Mouse (Mus musculus) MEL (cell line): Measurements from ENCODE around the gene Pitpnc1. TPM values are rescaled to one million over a fixed set of nuclear protein-coding genes. Genes with fewer than 3 reads are reported as not detected.
A peak's percentile ranks its signal among the peaks of the same experiment; 100 is the strongest.

Source experiments
- DNase-seq: peaks from one replicate; pipeline ENCODE4 v3.0.0; 2011; ENCODE audit warnings: low read depth, low spot score
- H3K27ac ChIP-seq: 2 replicates; pipeline ENCODE4 v1.5.1; 2012; ENCODE audit warnings: low read depth, mild to moderate bottlenecking, control low read depth, low read length, moderate library complexity; ENCODE audit not compliant: control insufficient read depth
- H3K27me3 ChIP-seq, 2 experiments: fragments of 150-350 bp in 1 of 2; sonication (generic) in 1 of 2; 2 replicates each; pipeline ENCODE4 v1.6.1; 2012; ENCODE audit warnings: low read length in 2 of 2, mild to moderate bottlenecking in 2 of 2, improper control_type of control experiment in 1 of 2, moderate library complexity in 1 of 2; ENCODE audit not compliant: insufficient read depth in 2 of 2, control insufficient read depth in 1 of 2
- H3K36me3 ChIP-seq, 2 experiments: 2 replicates each; pipeline ENCODE4 v1.6.1; 2012 to 2014; ENCODE audit warnings: low read length in 2 of 2, improper control_type of control experiment in 1 of 2, inconsistent platforms in 1 of 2, mild to moderate bottlenecking in 1 of 2; ENCODE audit not compliant: insufficient read depth in 2 of 2, control insufficient read depth in 1 of 2
- H3K4me1 ChIP-seq, 2 experiments: fragments of 150-350 bp in 1 of 2; sonication (generic) in 1 of 2; 2 replicates each; pipeline ENCODE4 v1.6.1; 2012; ENCODE audit warnings: low read length in 2 of 2, improper control_type of control experiment in 1 of 2, mild to moderate bottlenecking in 1 of 2; ENCODE audit not compliant: insufficient read depth in 2 of 2, control insufficient read depth in 1 of 2
- H3K4me3 ChIP-seq, 2 experiments: fragments of 150-350 bp in 1 of 2; sonication (generic) in 1 of 2; 2 replicates each; pipeline ENCODE4 v1.5.1; 2012; ENCODE audit warnings: low read depth in 2 of 2, low read length in 2 of 2, mild to moderate bottlenecking in 2 of 2, moderate library complexity in 2 of 2, control low read depth in 1 of 2, improper control_type of control experiment in 1 of 2; ENCODE audit not compliant: control insufficient read depth in 1 of 2, insufficient read depth in 1 of 2
- H3K79me2 ChIP-seq: 2 replicates; pipeline ENCODE4 v1.6.1; 2012; ENCODE audit warnings: mild to moderate bottlenecking, low read length, moderate library complexity; ENCODE audit not compliant: control insufficient read depth, poor library complexity, insufficient read depth
- H3K9ac ChIP-seq: 2 replicates; pipeline ENCODE4 v1.6.1; 2012; ENCODE audit warnings: low read depth, mild to moderate bottlenecking, control low read depth, low read length, moderate library complexity; ENCODE audit not compliant: control insufficient read depth, poor library complexity, severe bottlenecking
- H3K9me3 ChIP-seq: fragments of 150-350 bp; sonication (generic); replicated peaks from 2 replicates; pipeline ENCODE4 v1.6.1; 2012; ENCODE audit warnings: mild to moderate bottlenecking, low read length, improper control_type of control experiment, moderate library complexity; ENCODE audit not compliant: insufficient read depth
- BHLHE40 ChIP-seq: IDR thresholded peaks from 2 replicates; pipeline ENCODE4 v1.6.1; 2012; ENCODE audit warnings: low read depth, mild to moderate bottlenecking, inconsistent platforms, low read length, improper control_type of control experiment, borderline replicate concordance
- CHD2 ChIP-seq: IDR thresholded peaks from 2 replicates; pipeline ENCODE4 v1.6.1; 2011; ENCODE audit warnings: low read length, improper control_type of control experiment
- CTCF ChIP-seq, 3 experiments: IDR thresholded peaks in 2 of 3; conservative IDR thresholded peaks in 1 of 3; 2 replicates each; pipeline ENCODE4 v1.5.1; 2011 to 2012; ENCODE audit warnings: low read length in 3 of 3, low read depth in 2 of 3, mild to moderate bottlenecking in 2 of 3, improper control_type of control experiment in 1 of 3, inconsistent platforms in 1 of 3, mixed read lengths in 1 of 3, moderate library complexity in 1 of 3; ENCODE audit not compliant: control insufficient read depth in 1 of 3, insufficient read depth in 1 of 3, poor library complexity in 1 of 3, severe bottlenecking in 1 of 3
- ELF1 ChIP-seq: IDR thresholded peaks from 2 replicates; pipeline ENCODE4 v1.6.1; 2014; ENCODE audit warnings: low read depth, mild to moderate bottlenecking, inconsistent platforms, low read length, improper control_type of control experiment, moderate library complexity
- HCFC1 ChIP-seq: IDR thresholded peaks from 2 replicates; pipeline ENCODE4 v1.6.1; 2012; ENCODE audit warnings: low read depth, mild to moderate bottlenecking, inconsistent platforms, low read length, improper control_type of control experiment, moderate library complexity
- KAT2A ChIP-seq: conservative IDR thresholded peaks from 2 replicates; pipeline ENCODE4 v1.6.1; 2012; ENCODE audit warnings: low read depth, low read length, improper control_type of control experiment, inconsistent platforms
- MAFK ChIP-seq: IDR thresholded peaks from 2 replicates; pipeline ENCODE4 v1.6.1; 2011; ENCODE audit warnings: low read depth, mild to moderate bottlenecking, low read length, improper control_type of control experiment, borderline replicate concordance
- MEF2A ChIP-seq: IDR thresholded peaks from 2 replicates; pipeline ENCODE4 v1.6.1; 2014; ENCODE audit warnings: low read depth, mild to moderate bottlenecking, inconsistent platforms, low read length, improper control_type of control experiment; ENCODE audit not compliant: poor library complexity, insufficient replicate concordance, severe bottlenecking; ENCODE audit errors: extremely low read depth
- MXI1 ChIP-seq: IDR thresholded peaks from 2 replicates; pipeline ENCODE4 v1.6.1; 2011; ENCODE audit warnings: mild to moderate bottlenecking, low read depth, low read length, improper control_type of control experiment
- MYB ChIP-seq: IDR thresholded peaks from 2 replicates; pipeline ENCODE4 v1.6.1; 2011; ENCODE audit warnings: mild to moderate bottlenecking, low read depth, low read length, improper control_type of control experiment
- POLR2AphosphoS2 ChIP-seq: IDR thresholded peaks from 2 replicates; pipeline ENCODE4 v1.6.1; 2011; ENCODE audit warnings: low read length, improper control_type of control experiment
- RCOR1 ChIP-seq: IDR thresholded peaks from 2 replicates; pipeline ENCODE4 v1.6.1; 2012; ENCODE audit warnings: low read depth, mild to moderate bottlenecking, inconsistent platforms, low read length, improper control_type of control experiment
- TAL1 ChIP-seq: IDR thresholded peaks from 2 replicates; pipeline ENCODE4 v1.6.1; 2012; ENCODE audit warnings: mild to moderate bottlenecking, inconsistent platforms, low read length, moderate library complexity, mixed read lengths
- ZKSCAN1 ChIP-seq: IDR thresholded peaks from 2 replicates; pipeline ENCODE4 v1.6.1; 2012; ENCODE audit warnings: low read depth, mild to moderate bottlenecking, inconsistent platforms, low read length, improper control_type of control experiment, moderate library complexity
- polyA plus RNA-seq, 2 experiments: library from polyadenylated mRNA; stranded (reverse) in 1 of 2; unstranded in 1 of 2; fragments of >175 nt in 1 of 2; fragments of >200 nt in 1 of 2; gene quantifications; 2 replicates each; pipeline versions ENCODE4 v1.2.1 to v1.2.4; 2012; ENCODE audit warnings: low replicate concordance in 2 of 2, low read depth in 1 of 2; ENCODE audit not compliant: insufficient read length in 2 of 2, insufficient read depth in 1 of 2, missing spikeins in 1 of 2
- total RNA-seq: library from RNA; depleted of rRNA; stranded (reverse); fragments of 300-350 nt; gene quantifications from 2 replicates; pipeline ENCODE4 v1.2.3, GENCODE M21; 2012

The Pitpnc1 gene
- total and polyA plus RNA-seq, 3 experiments = 19.3 to 25.3 TPM; not detected in 1

GRCm38 (mm10) chr11:107188565-107189552, 281.6 kb downstream of the Pitpnc1 start, which contains the start of gene Nol11 (continued):
- TF ChIP-seq HCFC1 (peak; percentile 95), MAFK (peak; percentile 100), ZKSCAN1 (no peak), CHD2 (peak; percentile 99), TAL1 (no peak)
- TF ChIP-seq, all 39 proteins: peak for 25

GRCm38 (mm10) chr11:107183777-107184176, 286.7 kb downstream of the Pitpnc1 start:
- no peak for DNase-seq
- Histone ChIP-seq H3K79me2 (peaks cover 19% of the 10 kb centered on the region), H3K4me1 (peaks cover 0 to 3% of the 10 kb centered on the region in 2 experiments; a peak in 1 of 4 replicates), H3K9ac (no peak overlapping the region), H3K9me3 (no peaks in the 10 kb centered on the region), H3K27ac (no peak overlapping the region), H3K36me3 (peaks cover 9 to 43% of the 10 kb centered on the region in 2 experiments), H3K4me3 (no peak overlapping the region), H3K27me3 (no peaks in the 10 kb centered on the region)
- TF ChIP-seq HCFC1 = no peak
- no peak for TF ChIP-seq POLR2AphosphoS2
- no peak for TF ChIP-seq BHLHE40
- TF ChIP-seq MXI1 = no peak
- TF ChIP-seq TAL1 = no peak
- TF ChIP-seq CHD2 = no peak
- no peak for TF ChIP-seq MYB
- TF ChIP-seq MEF2A = no peak
- TF ChIP-seq RCOR1 = no peak
- TF ChIP-seq ELF1 = no peak
- TF ChIP-seq KAT2A = no peak

GRCm38 (mm10) chr11:107161215-107161614, 309.3 kb downstream of the Pitpnc1 start:
- Histone ChIP-seq H3K79me2 (no peaks in the 10 kb centered on the region), H3K36me3 (peaks cover 0 to 4% of the 10 kb centered on the region in 2 experiments; a peak in 3 of 4 replicates), H3K9ac (no peak overlapping the region), H3K9me3 (no peaks in the 10 kb centered on the region), H3K4me1 (peaks cover 0 to 6% of the 10 kb centered on the region in 2 experiments; a peak in 1 of 4 replicates), H3K27ac (no peak overlapping the region), H3K4me3 (no peak overlapping the region), H3K27me3 (no peaks in the 10 kb centered on the region)
- TF ChIP-seq CTCF (IDR thresholded peaks at IDR 0.05 in 2 of 3, conservative IDR thresholded peaks at IDR 0.05 in 1 of 3; ENCODE audit: control insufficient read depth in 1 of 3, insufficient read depth in 1 of 3, low read depth in 2 of 3, low read length in 3 of 3, poor library complexity in 1 of 3, severe bottlenecking in 1 of 3) (peak in 2 of 3 experiments; percentile 6 to 50; a peak in 2 of 6 replicates), TAL1 (no peak)
- no peak for DNase-seq
